Mouse (Mus musculus): ENCODE data around the gene Smarcc1.
"Not testable (repeated sequence)": the region's sequence is repeated elsewhere in the genome, so short reads cannot be mapped to it uniquely, and the experiment has no call there.

The Smarcc1 gene

DNA sequence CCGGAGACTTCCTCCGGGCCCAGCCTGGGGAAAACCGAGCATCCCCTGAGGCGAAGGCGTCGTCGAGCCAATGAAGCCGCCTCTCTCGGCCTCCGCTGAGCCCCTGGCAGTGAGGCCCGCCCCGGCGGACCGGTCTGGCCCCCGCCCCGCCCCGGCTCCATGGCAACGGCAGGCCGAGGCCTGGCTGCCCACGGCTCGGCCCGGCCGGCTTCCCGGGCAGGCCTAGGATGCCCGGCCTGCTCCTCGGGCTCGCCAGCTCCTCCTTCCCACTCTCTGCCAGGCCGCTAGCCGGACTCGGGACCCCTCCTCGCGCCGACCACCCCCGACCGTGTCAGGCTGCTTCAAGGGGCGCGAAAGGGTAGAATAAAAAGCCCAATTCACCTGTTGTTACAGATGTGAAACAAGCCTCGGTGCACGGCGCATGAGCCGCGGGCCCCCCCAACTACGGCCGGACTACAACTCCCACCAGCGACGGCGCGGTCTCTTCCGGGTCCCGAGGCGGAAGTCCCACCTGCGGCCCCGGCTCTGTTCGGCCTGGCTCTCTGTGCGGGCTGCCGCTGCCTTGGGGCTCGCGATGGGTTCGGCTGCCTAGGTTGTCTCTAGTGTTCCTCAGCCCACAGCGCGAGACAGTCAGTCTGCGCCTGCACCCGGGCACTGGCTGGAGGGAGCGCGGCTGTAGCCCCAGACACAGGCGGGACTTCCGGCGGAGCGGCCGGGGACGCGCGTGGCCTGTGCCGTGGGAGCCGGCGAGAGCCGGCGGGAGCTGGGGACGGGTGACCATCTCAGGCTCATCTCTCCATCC, at the start of gene Smarcc1:
Gene Smarcc1, plus strand, starts transcription at position 732 of the 802 bp plus-strand sequence.
- peak; percentile 91 to 94 for DNase-seq

- DNase-seq, result no peak
Measured at GRCm38 (mm10) chr9:110068745-110069144, 48.8 kb upstream of the Smarcc1 start.

DNA sequence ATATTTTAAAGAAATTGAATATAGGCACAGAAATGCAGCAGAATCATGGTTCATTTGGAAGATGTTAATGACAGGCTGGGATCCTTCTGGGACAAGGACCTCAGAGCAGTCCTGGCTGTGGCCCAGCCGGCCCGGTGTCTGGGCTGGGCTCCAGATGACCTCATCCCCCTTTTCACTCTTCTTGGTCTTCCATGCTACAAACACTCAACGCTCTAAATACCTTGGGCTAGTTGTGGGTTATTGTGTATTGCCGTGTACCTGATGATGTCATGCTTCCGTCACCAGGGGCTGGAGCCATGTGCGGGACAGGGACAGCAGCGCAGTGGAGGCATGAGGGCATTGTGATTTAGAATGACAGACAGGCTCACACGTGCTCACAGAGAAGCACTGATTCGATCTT, 47.1 kb upstream of the Smarcc1 start:
- peak; percentile 46 to 51 for DNase-seq

DNA sequence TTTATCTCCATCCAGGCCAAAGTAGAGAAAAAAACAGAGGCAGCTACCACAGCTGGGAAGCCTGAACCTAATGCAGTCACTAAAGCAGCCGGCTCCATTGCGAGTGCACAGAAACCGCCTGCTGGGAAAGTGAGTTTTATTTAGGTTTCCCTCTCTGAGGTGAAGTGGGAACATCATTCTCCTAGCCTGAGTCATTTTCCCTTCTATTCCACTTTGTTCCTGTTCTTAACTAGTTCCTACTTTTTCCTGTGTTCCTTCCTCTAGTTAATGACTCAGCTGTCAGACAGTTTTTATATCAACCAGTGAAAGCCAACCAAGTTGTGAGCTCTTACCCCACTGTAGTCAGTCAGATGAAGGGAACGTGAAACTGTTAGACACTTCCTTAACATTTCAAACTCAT, 46.5 kb upstream of the Smarcc1 start:
- no peak for DNase-seq

GRCm38 (mm10) chr9:110071843-110072242, 45.7 kb upstream of the Smarcc1 start:
- DNase-seq, result peak; percentile 79 to 90

- not testable (repeated sequence) for DNase-seq
Measured at GRCm38 (mm10) chr9:110076468-110076867, 41.0 kb upstream of the Smarcc1 start.

- no peak for DNase-seq
Measured at GRCm38 (mm10) chr9:110081066-110081465, 36.4 kb upstream of the Smarcc1 start.

DNA sequence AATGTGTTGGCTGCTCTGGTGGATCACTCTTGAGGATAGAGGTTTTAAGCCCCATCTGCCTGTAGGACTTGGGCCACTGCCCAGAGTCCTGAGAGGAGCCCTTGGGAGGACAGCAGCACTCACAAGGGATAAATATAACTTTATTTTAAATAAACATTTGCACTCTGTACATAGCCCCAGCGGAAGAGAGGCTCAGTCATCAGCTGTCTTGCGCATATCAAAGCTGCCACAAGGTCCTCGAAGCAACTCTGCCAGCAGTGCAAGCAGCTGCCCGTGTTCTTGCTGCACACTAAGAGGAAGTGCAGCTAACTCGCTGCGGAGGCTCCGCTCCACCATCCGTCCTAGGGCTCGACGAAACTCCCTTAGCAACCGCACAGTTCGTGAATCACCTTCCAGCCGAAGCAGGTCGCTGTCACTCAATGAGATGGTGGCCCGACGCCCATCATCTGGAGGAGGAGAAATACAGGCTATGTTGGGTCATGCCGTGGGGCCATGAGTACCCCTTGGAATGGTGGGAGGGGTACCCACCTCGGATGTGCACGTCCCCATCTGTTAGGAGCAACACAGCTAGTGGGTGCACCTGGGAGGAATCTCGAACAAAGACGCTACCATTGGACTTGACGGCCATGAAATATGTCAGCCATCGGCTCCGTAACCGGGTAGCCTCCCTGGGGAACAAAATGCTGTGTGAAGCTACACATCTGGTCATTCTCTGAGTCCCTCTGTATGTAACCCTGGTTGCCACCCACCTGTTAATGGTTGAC, 33.1 kb upstream of the Smarcc1 start:
- no peak for DNase-seq

- peak in 1 of 2 experiments; percentile 40 for DNase-seq
Measured at GRCm38 (mm10) chr9:110085693-110086092, 31.8 kb upstream of the Smarcc1 start.

DNA sequence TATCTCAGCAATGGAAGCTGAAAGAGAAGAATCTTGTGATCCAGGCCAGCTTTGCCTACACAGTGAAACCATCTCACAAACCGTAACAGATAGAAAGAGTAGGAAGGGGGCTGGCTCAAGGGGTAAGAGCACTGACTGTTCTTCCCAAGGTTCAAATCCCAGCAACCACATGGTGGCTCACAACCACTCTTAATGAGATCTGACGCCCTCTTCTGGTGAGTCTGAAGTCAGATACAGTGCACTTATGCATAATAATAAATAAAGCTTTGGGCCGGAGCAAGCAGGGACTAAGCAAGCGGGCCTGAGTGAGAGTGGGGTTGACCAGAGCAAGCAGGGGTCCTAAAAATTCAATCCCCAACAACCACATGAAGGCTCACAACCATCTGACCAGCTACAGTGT, 24.2 kb upstream of the Smarcc1 start:
- peak; percentile 36 to 45 for DNase-seq

- DNase-seq, result peak in 1 of 2 experiments; percentile 17
Measured at GRCm38 (mm10) chr9:110094761-110095160, 22.7 kb upstream of the Smarcc1 start.

- no peak for DNase-seq
Measured at GRCm38 (mm10) chr9:110097791-110098190, 19.7 kb upstream of the Smarcc1 start.

GRCm38 (mm10) chr9:110100627-110101600, 16.6 kb upstream of the Smarcc1 start:
- peak; percentile 95 to 96 for DNase-seq

- no peak for DNase-seq
Measured at GRCm38 (mm10) chr9:110116353-110116976, 1.0 kb upstream of the Smarcc1 start.

GRCm38 (mm10) chr9:110117779-110118139, 251 bp downstream of the Smarcc1 start, which contains the start of gene Dhx30:
Dhx30 (minus strand) TSS chr9:110117830.
- DNase-seq, result no peak

DNA sequence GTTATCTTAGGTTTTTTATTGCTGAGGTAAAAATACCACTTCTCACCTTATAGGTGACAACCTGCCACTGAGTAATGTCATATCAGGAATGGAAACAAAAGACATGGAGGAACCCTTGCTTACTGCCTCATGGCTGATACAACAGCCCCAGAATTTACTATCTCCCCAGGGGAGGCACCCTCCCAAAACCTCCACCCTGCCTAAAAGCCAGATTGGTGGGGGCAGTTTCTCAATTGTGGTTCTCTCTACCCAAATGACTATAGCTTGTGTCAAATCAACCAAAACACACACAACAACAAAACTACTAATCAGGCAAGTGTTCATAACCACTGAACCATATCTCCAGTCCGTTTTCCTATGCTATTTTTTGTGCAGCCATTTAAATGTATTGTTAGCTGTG, 741 bp downstream of the Smarcc1 start:
- DNase-seq, result no peak

- DNase-seq, result no peak
Measured at GRCm38 (mm10) chr9:110121424-110121823, 3.9 kb downstream of the Smarcc1 start.

- no peak for DNase-seq
Measured at GRCm38 (mm10) chr9:110123322-110123721, 5.8 kb downstream of the Smarcc1 start.

GRCm38 (mm10) chr9:110124008-110124540, 6.6 kb downstream of the Smarcc1 start:
- peak in 1 of 2 experiments; percentile 16 for DNase-seq

DNA sequence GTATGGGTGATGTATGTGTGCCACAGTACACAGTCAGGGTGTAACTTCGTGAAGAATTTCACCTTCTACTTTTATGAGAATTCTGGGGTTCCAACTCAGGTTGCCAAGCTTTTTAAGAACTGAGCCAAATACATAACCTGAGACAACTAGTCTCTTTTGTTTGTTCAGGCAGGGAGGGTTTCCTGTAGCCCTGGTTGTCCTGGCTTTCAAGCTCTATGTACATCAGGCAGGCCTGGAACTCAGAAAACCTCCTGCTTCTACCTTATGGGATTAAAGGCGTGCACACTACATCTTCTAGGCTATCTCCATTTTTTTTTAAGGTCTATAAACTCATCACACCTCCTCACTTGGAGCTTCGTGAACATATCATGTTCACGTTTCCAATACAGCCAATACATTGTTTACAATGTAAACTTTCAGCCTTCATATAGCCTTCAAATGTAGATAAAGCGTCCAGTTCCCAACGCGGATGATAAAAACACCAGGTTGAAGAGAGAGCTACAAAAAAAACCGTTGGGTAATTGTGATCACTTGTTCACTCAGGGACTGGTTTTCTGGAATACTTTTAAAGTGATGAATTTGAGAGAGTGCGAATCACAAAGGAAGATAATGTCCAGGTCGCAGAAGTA, 13.5 kb downstream of the Smarcc1 start:
- no peak for DNase-seq

- peak; percentile 100 for DNase-seq
Measured at GRCm38 (mm10) chr9:110131525-110132197, 14.2 kb downstream of the Smarcc1 start.

All from kidney, postnatal 25 days (tissue).